Mouse (Mus musculus) left cerebral cortex, postnatal 10 days (tissue): ENCODE measurements at regions not wholly inside any gene's neighbourhood (a gene's known extent, or its start where the extent isn't known, plus 50 kb on each side); places are given as distances from the start of the nearest gene placed in this dataset.
"Not testable (repeated sequence)": the region's sequence is repeated elsewhere in the genome, so short reads cannot be mapped to it uniquely, and the experiment has no call there.

Experiments
- DNase-seq, 2 experiments: peaks; one replicate each; pipeline ENCODE4 v3.0.0; 2021 to 2022; ENCODE audit warnings: low spot score in 2 of 2, mixed read lengths in 1 of 2; ENCODE audit errors: extremely low spot score in 1 of 2
- intact Hi-C: fragments of 180-260 bp; cut with DNase I; formaldehyde crosslinking; loops from one replicate; pipeline ENCODE4 v1.15.1; 2025

- DNase-seq: no peak
- intact Hi-C loops: no loop called here
These were observed 206.4 kb upstream of the P2ry1 start for GRCm38 (mm10) chr3:60796207-60796606.

GRCm38 (mm10) chr3:60797808-60798207 lies 204.8 kb upstream of the P2ry1 start:
- DNase-seq: peak in 1 of 2 experiments; percentile 4
- intact Hi-C loops: no loop called here

- DNase-seq: no peak
- intact Hi-C loops: no loop called here
These were observed 204.1 kb upstream of the P2ry1 start for GRCm38 (mm10) chr3:60798461-60798860.

GRCm38 (mm10) chr3:60798862-60799261 lies 203.7 kb upstream of the P2ry1 start:
- DNase-seq: no peak
- intact Hi-C loops: no loop called here

GRCm38 (mm10) chr3:60804711-60805293 lies 197.8 kb upstream of the P2ry1 start:
- intact Hi-C loops: no loop called here
- DNase-seq: no peak

- no peak for DNase-seq
- intact Hi-C loops: no loop called here
These were observed 190.7 kb upstream of the P2ry1 start for GRCm38 (mm10) chr3:60811924-60812323.

GRCm38 (mm10) chr3:60813485-60813884 lies 189.1 kb upstream of the P2ry1 start:
- intact Hi-C loops: no loop called here
- no peak for DNase-seq

GRCm38 (mm10) chr3:60819684-60820281 lies 182.8 kb upstream of the P2ry1 start:
- no peak for DNase-seq
- intact Hi-C loops: no loop called here

GRCm38 (mm10) chr3:60821463-60821862 lies 181.1 kb upstream of the P2ry1 start:
- no peak for DNase-seq
- intact Hi-C loops: no loop called here

GRCm38 (mm10) chr3:60826759-60827158 lies 175.8 kb upstream of the P2ry1 start:
- DNase-seq: no peak
- intact Hi-C loops: no loop called here

- no peak for DNase-seq
- intact Hi-C loops: no loop called here
These were observed 170.2 kb upstream of the P2ry1 start for GRCm38 (mm10) chr3:60832385-60832784.

GRCm38 (mm10) chr3:60841895-60842294 lies 160.7 kb upstream of the P2ry1 start:
- intact Hi-C loops: no loop called here
- DNase-seq: no peak

GRCm38 (mm10) chr3:60845293-60845692 lies 157.3 kb upstream of the P2ry1 start:
- intact Hi-C loops: no loop called here
- DNase-seq: no peak

GRCm38 (mm10) chr3:60848437-60848836 lies 154.2 kb upstream of the P2ry1 start:
- intact Hi-C loops: no loop called here
- DNase-seq: no peak

- intact Hi-C loops: no loop called here
- DNase-seq: no peak
These were observed 148.8 kb upstream of the P2ry1 start for GRCm38 (mm10) chr3:60853773-60854172.

GRCm38 (mm10) chr3:60855734-60856133 lies 146.9 kb upstream of the P2ry1 start:
- no peak for DNase-seq
- intact Hi-C loops: no loop called here

- intact Hi-C loops: no loop called here
- no peak for DNase-seq
These were observed 144.0 kb upstream of the P2ry1 start for GRCm38 (mm10) chr3:60858474-60859118.

GRCm38 (mm10) chr3:60859119-60859515 lies 143.5 kb upstream of the P2ry1 start:
- intact Hi-C loops: no loop called here

GRCm38 (mm10) chr3:60876858-60877257 lies 125.7 kb upstream of the P2ry1 start:
- DNase-seq, intact Hi-C loops: not testable (repeated sequence)

More at GRCm38 (mm10) chr3:60859119-60859515, 143.5 kb upstream of the P2ry1 start:
- DNase-seq: no peak

- intact Hi-C loops: no loop called here
- DNase-seq: no peak
These were observed 123.7 kb upstream of the P2ry1 start for GRCm38 (mm10) chr3:60878880-60879279.
